15 mouse cellular contexts compared by ENCODE assay signal in genomic region chr3:95285390-95285789, GRCm38 (mm10). TPM values are rescaled to one million over a fixed set of nuclear protein-coding genes. Genes with fewer than 3 reads are reported as not detected.
DNase-seq lines count a peak whose midpoint lies in the region; ATAC-seq lines count a peak whose summit lies in the region.
"Had no signal": no experiment of that assay in that cellular context is flagged by ENCODE, and none has a peak within 500 bp of the region (broad histone marks: within the 10 kb centered on the region; RNA-seq: fewer than 3 reads in every experiment).

No protein-coding gene starts in this region.

- H3K4me1 ChIP-seq in kidney, embryonic 15.5 days: peaks cover 42% of the 10 kb centered on the region
- H3K4me1 ChIP-seq in lung, embryonic 16.5 days (replicated peaks; ENCODE audit: control insufficient read depth, insufficient read depth, low read length): peaks cover 16% of the 10 kb centered on the region
- peaks cover 11% of the 10 kb centered on the region; the same call in 1 of the 2 replicates for H3K4me1 ChIP-seq in brown adipose tissue, adult 24 weeks (ENCODE audit: control insufficient read depth, insufficient read depth, insufficient read length, low read length)
- H3K4me1 ChIP-seq in stomach, embryonic 15.5 days: peaks cover 15% of the 10 kb centered on the region

- H3K36me3 ChIP-seq in kidney, embryonic 15.5 days: peaks cover 27% of the 10 kb centered on the region
- H3K36me3 ChIP-seq in lung, embryonic 16.5 days (ENCODE audit: control insufficient read depth, insufficient read depth, low read length): peaks cover 14% of the 10 kb centered on the region
- peaks cover 13% of the 10 kb centered on the region for H3K36me3 ChIP-seq in stomach, embryonic 15.5 days

- peak overlapping the region; percentile 59; the same call in 1 of the 2 replicates for H3K27ac ChIP-seq in kidney, embryonic 15.5 days
- no peak overlapping the region for H3K27ac ChIP-seq in lung, embryonic 16.5 days (ENCODE audit: low read length)
- H3K27ac ChIP-seq in brown adipose tissue, adult 24 weeks (replicated peaks; ENCODE audit: low read depth, low read length): 0 out of 2 replicates have a peak overlapping the region, but pooled peaks have one; percentile 11
- peak overlapping the region; percentile 45; the same call in 1 of the 2 replicates for H3K27ac ChIP-seq in stomach, embryonic 15.5 days
- H3K27ac ChIP-seq: forebrain, embryonic 13.5 days; hindbrain, embryonic 14.5 days had no signal

- H3K9me3 ChIP-seq in kidney, embryonic 15.5 days (replicated peaks): no peaks in the 10 kb centered on the region
- no peaks in the 10 kb centered on the region for H3K9me3 ChIP-seq in lung, embryonic 16.5 days (ENCODE audit: control insufficient read depth, low read length)
- H3K9me3 ChIP-seq in stomach, embryonic 15.5 days: no peaks in the 10 kb centered on the region
- H3K9me3 ChIP-seq: forebrain, embryonic 13.5 days had no signal

- ATAC-seq in kidney, embryonic 15.5 days (replicated peaks; ENCODE audit: low FRiP score): no peak
- ATAC-seq in lung, embryonic 16.5 days (ENCODE audit: low read depth): no peak
- ATAC-seq in stomach, embryonic 15.5 days (ENCODE audit: insufficient read depth, low FRiP score, low read depth): no peak
- ATAC-seq: forebrain, embryonic 13.5 days had no signal

- H3K9ac ChIP-seq in kidney, embryonic 15.5 days: no peak overlapping the region
- H3K9ac ChIP-seq in lung, embryonic 16.5 days (ENCODE audit: low read length): peak overlapping the region; percentile 1; the same call in 1 of the 2 replicates
- H3K9ac ChIP-seq in stomach, embryonic 15.5 days: no peak overlapping the region
- H3K9ac ChIP-seq: forebrain, embryonic 13.5 days; lung, embryonic 14.5 days had no signal

- H3K27me3 ChIP-seq in kidney, embryonic 15.5 days: no peaks in the 10 kb centered on the region
- no peaks in the 10 kb centered on the region for H3K27me3 ChIP-seq in lung, embryonic 16.5 days (ENCODE audit: control insufficient read depth, insufficient read depth, low read depth, low read length)
- no peaks in the 10 kb centered on the region for H3K27me3 ChIP-seq in stomach, embryonic 15.5 days (replicated peaks)
- H3K27me3 ChIP-seq: forebrain, embryonic 13.5 days had no signal

- no peak for DNase-seq in kidney, adult 9 months
- no peak for DNase-seq in lung, adult 18-20 months
- no peak for DNase-seq in testis, postnatal 10 days (ENCODE audit: low spot score)
- DNase-seq: adrenal gland, postnatal 14 days; cerebellum, postnatal 10 days; gastrocnemius, postnatal 14 days; lung, embryonic 14.5 days had no signal

- no peak overlapping the region for H3K4me2 ChIP-seq in kidney, embryonic 15.5 days
- no peak overlapping the region for H3K4me2 ChIP-seq in lung, embryonic 16.5 days (ENCODE audit: low read depth, low read length)
- no peak overlapping the region for H3K4me2 ChIP-seq in stomach, embryonic 15.5 days

- no peak overlapping the region for H3K4me3 ChIP-seq in kidney, embryonic 15.5 days (replicated peaks)
- H3K4me3 ChIP-seq in lung, embryonic 16.5 days (ENCODE audit: low read length): no peak overlapping the region
- H3K4me3 ChIP-seq in brown adipose tissue, adult 24 weeks (ENCODE audit: insufficient read depth, low read depth, low read length): no peak overlapping the region
- H3K4me3 ChIP-seq in stomach, embryonic 15.5 days (replicated peaks): no peak overlapping the region
- H3K4me3 ChIP-seq: myocyte had no signal

- 85% methylated on average over 5 of the region's 5 CpGs for WGBS in kidney, embryonic 15.5 days
- WGBS in lung, embryonic 16.5 days: 90% methylated on average over 5 of the region's 5 CpGs
- WGBS in stomach, embryonic 15.5 days: 92% methylated on average over 5 of the region's 5 CpGs

RNA-seq across cellular contexts. Expression of gene Prune1, which starts 3.5 kb away (rescaled TPM):
- polyA plus RNA-seq in kidney, embryonic 15.5 days (2015; fragmentation: Nextera tagmentation; extraction: Ambion mirVana): 21.6 and 22.5 TPM in 2 replicates
- polyA plus RNA-seq in lung, embryonic 16.5 days (2015; fragmentation: Nextera tagmentation; extraction: Ambion mirVana): 23.2 and 23.9 TPM in 2 replicates
- polyA plus RNA-seq in brown adipose tissue, adult 24 weeks (2012; ENCODE audit: insufficient read depth, insufficient read length, missing spikeins): 11.9 and 16.3 TPM in 2 replicates
- 16.6 and 17.3 TPM in 2 replicates for polyA plus RNA-seq in stomach, embryonic 15.5 days (2015; fragmentation: Nextera tagmentation; extraction: Ambion mirVana)

RNA-seq across cellular contexts. Expression of gene Mindy1, which starts 4.2 kb away (rescaled TPM):
- polyA plus RNA-seq in kidney, embryonic 15.5 days (2015; fragmentation: Nextera tagmentation; extraction: Ambion mirVana): 39.2 and 46.2 TPM in 2 replicates
- 41.0 and 47.0 TPM in 2 replicates for polyA plus RNA-seq in lung, embryonic 16.5 days (2015; fragmentation: Nextera tagmentation; extraction: Ambion mirVana)
- 22.1 and 23.5 TPM in 2 replicates for polyA plus RNA-seq in brown adipose tissue, adult 24 weeks (2012; ENCODE audit: insufficient read depth, insufficient read length, missing spikeins)
- polyA plus RNA-seq in stomach, embryonic 15.5 days (2015; fragmentation: Nextera tagmentation; extraction: Ambion mirVana): 45.8 and 51.2 TPM in 2 replicates

RNA-seq across cellular contexts. Expression of gene Anxa9, which starts 21.6 kb away (rescaled TPM):
- 6.2 and 6.5 TPM in 2 replicates for polyA plus RNA-seq in kidney, embryonic 15.5 days (2015; fragmentation: Nextera tagmentation; extraction: Ambion mirVana)
- polyA plus RNA-seq in lung, embryonic 16.5 days (2015; fragmentation: Nextera tagmentation; extraction: Ambion mirVana): 1.7 and 2.0 TPM in 2 replicates
- polyA plus RNA-seq in brown adipose tissue, adult 24 weeks (2012; ENCODE audit: insufficient read depth, insufficient read length, missing spikeins): 0.63 and 1.5 TPM in 2 replicates
- 2.3 and 3.4 TPM in 2 replicates for polyA plus RNA-seq in stomach, embryonic 15.5 days (2015; fragmentation: Nextera tagmentation; extraction: Ambion mirVana)

RNA-seq across cellular contexts. Expression of gene Cers2, which starts 29.2 kb away (rescaled TPM):
- polyA plus RNA-seq in kidney, embryonic 15.5 days (2015; fragmentation: Nextera tagmentation; extraction: Ambion mirVana): 169 and 181 TPM in 2 replicates
- polyA plus RNA-seq in lung, embryonic 16.5 days (2015; fragmentation: Nextera tagmentation; extraction: Ambion mirVana): 221 and 230 TPM in 2 replicates
- polyA plus RNA-seq in brown adipose tissue, adult 24 weeks (2012; ENCODE audit: insufficient read depth, insufficient read length, missing spikeins): 178 and 185 TPM in 2 replicates
- polyA plus RNA-seq in stomach, embryonic 15.5 days (2015; fragmentation: Nextera tagmentation; extraction: Ambion mirVana): 138 and 146 TPM in 2 replicates

RNA-seq across cellular contexts. Expression of gene Bnipl, which starts 34.4 kb away (rescaled TPM):
- 1.2 and 1.4 TPM in 2 replicates for polyA plus RNA-seq in kidney, embryonic 15.5 days (2015; fragmentation: Nextera tagmentation; extraction: Ambion mirVana)
- 4.6 and 5.7 TPM in 2 replicates for polyA plus RNA-seq in lung, embryonic 16.5 days (2015; fragmentation: Nextera tagmentation; extraction: Ambion mirVana)
- not detected in 2 replicates for polyA plus RNA-seq in brown adipose tissue, adult 24 weeks (2012; ENCODE audit: insufficient read depth, insufficient read length, missing spikeins)
- polyA plus RNA-seq in stomach, embryonic 15.5 days (2015; fragmentation: Nextera tagmentation; extraction: Ambion mirVana): 3.5 and 5.8 TPM in 2 replicates
- polyA plus RNA-seq: forebrain, embryonic 13.5 days; heart, postnatal 0 days; hindbrain, embryonic 14.5 days had no signal
